Mouse (Mus musculus) kidney, adult 2 months (tissue): ENCODE measurements around the gene Cldn34c4.

ENCODE experiments used
- CTCF ChIP-seq: fragments of 200-500 bp; conservative IDR thresholded peaks from 2 replicates; pipeline ENCODE4 v1.5.1; 2011; ENCODE audit warnings: low read depth, mild to moderate bottlenecking, control low read depth, low read length, moderate library complexity, mixed read lengths; ENCODE audit not compliant: insufficient read depth, insufficient read length
- POLR2A ChIP-seq: fragments of 200-500 bp; IDR thresholded peaks from one replicate; pipeline ENCODE4 v1.6.1; 2011; ENCODE audit warnings: low read depth, low read length, control low read depth

DNA sequence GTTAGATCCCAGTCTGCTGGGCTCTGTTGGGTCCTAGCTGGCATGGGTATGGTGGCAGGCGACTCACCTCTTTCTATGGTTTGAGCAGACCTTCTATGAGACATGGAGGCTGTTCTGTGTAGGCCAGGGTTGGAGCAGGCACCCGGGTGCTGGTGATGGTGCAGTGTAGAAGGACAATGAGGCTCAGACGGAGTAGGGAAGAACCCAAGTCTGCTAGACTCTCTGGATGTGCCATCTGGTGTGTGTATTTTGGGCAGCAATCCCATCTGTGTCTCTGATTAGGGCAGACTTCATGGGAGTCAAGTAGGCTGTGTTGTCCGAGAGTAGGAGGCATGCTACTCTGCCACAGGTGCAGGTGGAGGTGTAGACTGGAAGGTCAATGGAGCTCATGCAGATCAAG, 10.7 kb upstream of the Cldn34c4 start:
- TF ChIP-seq CTCF (no peak), POLR2A (no peak)
